ENCODE assay signal across 20 mouse cellular contexts in the genomic region with DNA sequence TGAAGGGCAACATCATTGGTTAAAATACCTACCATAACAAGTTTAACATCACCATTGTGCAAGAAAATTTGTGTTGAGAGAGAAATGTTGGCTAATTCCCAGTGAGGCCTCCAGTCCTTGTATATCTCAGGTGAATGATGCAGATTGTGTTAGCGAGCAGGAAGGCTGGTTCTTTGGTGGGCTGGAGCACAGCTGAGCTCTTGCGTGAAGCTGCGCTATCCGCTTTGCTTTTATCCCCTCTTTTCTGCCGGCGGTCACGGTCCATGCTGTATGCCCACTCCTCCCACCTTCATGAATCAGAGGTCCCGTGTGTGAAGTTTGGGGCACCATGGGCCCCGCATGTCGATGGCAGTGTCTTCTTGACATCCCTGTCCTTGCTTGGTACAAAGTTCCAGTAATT. TPM values are rescaled to one million over a fixed set of nuclear protein-coding genes. Genes with fewer than 3 reads are reported as not detected.
"Had no signal": no experiment of that assay in that cellular context is flagged by ENCODE, and none has a peak within 500 bp of the region (broad histone marks: within the 10 kb centered on the region; RNA-seq: fewer than 3 reads in every experiment).

No protein-coding gene starts in this region.

- H3K4me3 ChIP-seq: lung, embryonic 15.5 days; megakaryocyte, embryonic 14.5 days; midbrain, embryonic 13.5 days; midbrain, embryonic 15.5 days; neural tube, embryonic 12.5 days; stomach, embryonic 15.5 days had no signal

- H3K4me2 ChIP-seq: lung, embryonic 15.5 days; midbrain, embryonic 11.5 days; midbrain, embryonic 13.5 days; midbrain, embryonic 15.5 days; neural tube, embryonic 12.5 days; stomach, embryonic 15.5 days had no signal

- H3K36me3 ChIP-seq: lung, embryonic 15.5 days; midbrain, embryonic 13.5 days; midbrain, embryonic 15.5 days; neural tube, embryonic 12.5 days; stomach, embryonic 15.5 days had no signal

- H3K27me3 ChIP-seq: lung, embryonic 15.5 days; midbrain, embryonic 13.5 days; midbrain, embryonic 15.5 days; neural tube, embryonic 12.5 days; stomach, embryonic 15.5 days had no signal

- H3K9me3 ChIP-seq: lung, embryonic 15.5 days; megakaryocyte, embryonic 14.5 days; midbrain, embryonic 13.5 days; midbrain, embryonic 15.5 days; neural tube, embryonic 12.5 days; stomach, embryonic 15.5 days had no signal

- DNase-seq: liver, postnatal 0 days; lung, adult 2 months; lung, postnatal 14 days; lung, postnatal 36 days; right cerebral cortex, postnatal 14 days; thymus, adult 2 months; thymus, postnatal 25 days; thymus, postnatal 4 days had no signal

- H3K9ac ChIP-seq: liver, postnatal 0 days; lung, embryonic 15.5 days; midbrain, embryonic 13.5 days; midbrain, embryonic 15.5 days; neural tube, embryonic 12.5 days; stomach, embryonic 15.5 days had no signal

- ATAC-seq: liver, postnatal 0 days; lung, postnatal 0 days; midbrain, embryonic 13.5 days; midbrain, embryonic 15.5 days had no signal

- H3K27ac ChIP-seq: lung, embryonic 15.5 days; macrophage; midbrain, embryonic 13.5 days; midbrain, embryonic 15.5 days; neural tube, embryonic 12.5 days; stomach, embryonic 15.5 days; stomach, postnatal 0 days had no signal

RNA-seq across cellular contexts. Expression of gene A930033H14Rik, which starts 2.9 kb away (rescaled TPM):
- total RNA-seq: monocyte, adult 5-6 weeks; neutrophil, adult 5-6 weeks had no signal
